Mouse (Mus musculus) testis, adult 2 months (tissue): ENCODE results near the gene Gys1.

Experiments
- CTCF ChIP-seq: fragments of 200-500 bp; IDR thresholded peaks from 2 replicates; pipeline ENCODE4 v1.5.1; 2012; ENCODE audit warnings: low read depth, mild to moderate bottlenecking, inconsistent platforms, low read length, moderate library complexity; ENCODE audit not compliant: control insufficient read depth, insufficient read depth, insufficient replicate concordance
- POLR2A ChIP-seq: fragments of 200-500 bp; IDR thresholded peaks from 2 replicates; pipeline ENCODE4 v1.6.1; 2012; ENCODE audit warnings: low read depth, mild to moderate bottlenecking, inconsistent platforms, low read length, moderate library complexity; ENCODE audit not compliant: control insufficient read depth

DNA sequence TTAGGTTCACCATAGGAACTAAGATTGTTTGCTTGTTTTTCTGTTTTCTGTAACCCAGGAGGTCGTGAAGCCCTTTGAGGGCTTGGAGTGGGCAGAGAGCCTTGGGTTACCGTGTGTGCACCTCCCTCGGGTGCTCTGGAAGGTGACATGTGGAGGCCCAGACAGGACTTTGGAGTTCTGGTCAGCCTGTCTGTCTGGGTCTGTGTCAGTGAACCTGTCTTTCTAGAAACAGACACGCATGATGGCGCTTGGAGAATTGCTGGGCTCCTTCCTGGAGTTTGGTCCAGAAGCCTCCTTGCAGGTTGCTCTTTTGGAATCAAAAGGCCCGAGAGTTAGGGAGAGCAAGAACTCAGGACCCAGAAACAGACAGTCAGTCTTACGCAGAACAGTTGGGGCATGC is 25.7 kb downstream of the Gys1 start:
- TF ChIP-seq CTCF (no peak), POLR2A (no peak)
